Mouse (Mus musculus) left cerebral cortex, postnatal 10 days (tissue): ENCODE data around the gene Hes5. TPM values are rescaled to one million over a fixed set of nuclear protein-coding genes. Genes with fewer than 3 reads are reported as not detected.

Experiments
- DNase-seq, 2 experiments: peaks; one replicate each; pipeline ENCODE4 v3.0.0; 2021 to 2022; ENCODE audit warnings: low spot score in 2 of 2, mixed read lengths in 1 of 2; ENCODE audit errors: extremely low spot score in 1 of 2
- intact Hi-C: fragments of 180-260 bp; cut with DNase I; formaldehyde crosslinking; loops from one replicate; pipeline ENCODE4 v1.15.1; 2025
- total RNA-seq, 2 experiments: library from RNA; stranded (reverse); gene quantifications; 2 replicates each; pipeline ENCODE4 v1.2.3; 2021

Gene Hes5
- total RNA-seq, 2 experiments from 2014 or later: 33.3 to 61.6 TPM

GRCm38 (mm10) chr4:154994876-154995275 is 34.2 kb downstream of the Hes5 start:
- intact Hi-C loops: no loop called here
- DNase-seq: no peak

DNA sequence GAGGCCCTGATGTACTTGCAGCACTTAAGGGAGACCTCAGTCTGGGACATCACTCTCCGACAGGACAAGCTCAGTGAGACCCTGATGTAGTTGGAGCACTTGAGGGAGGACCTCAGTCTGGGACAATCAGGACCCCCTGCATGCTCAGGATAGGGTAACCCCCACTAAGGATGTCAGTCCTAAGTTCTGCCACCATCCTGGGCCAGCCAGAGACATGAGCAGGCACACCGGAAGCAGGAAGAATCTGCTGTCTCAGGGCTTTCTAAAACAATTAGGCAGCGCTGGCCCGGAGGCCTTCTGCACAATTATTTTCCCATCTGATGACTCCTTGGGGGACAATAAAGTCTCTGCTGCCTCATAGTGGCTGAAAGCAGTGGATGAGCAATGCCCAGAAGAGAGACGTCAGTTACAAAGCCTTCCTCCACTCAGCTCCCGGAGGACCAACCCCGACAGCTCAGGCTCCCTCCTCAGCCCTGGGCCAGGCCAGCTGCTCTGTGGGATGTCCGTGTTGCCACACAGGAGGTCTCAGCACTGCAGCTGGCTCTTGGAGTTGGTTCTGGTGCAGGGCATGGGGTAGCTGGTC is 35.9 kb downstream of the Hes5 start:
- DNase-seq: no peak
- intact Hi-C loops: no loop called here

DNA sequence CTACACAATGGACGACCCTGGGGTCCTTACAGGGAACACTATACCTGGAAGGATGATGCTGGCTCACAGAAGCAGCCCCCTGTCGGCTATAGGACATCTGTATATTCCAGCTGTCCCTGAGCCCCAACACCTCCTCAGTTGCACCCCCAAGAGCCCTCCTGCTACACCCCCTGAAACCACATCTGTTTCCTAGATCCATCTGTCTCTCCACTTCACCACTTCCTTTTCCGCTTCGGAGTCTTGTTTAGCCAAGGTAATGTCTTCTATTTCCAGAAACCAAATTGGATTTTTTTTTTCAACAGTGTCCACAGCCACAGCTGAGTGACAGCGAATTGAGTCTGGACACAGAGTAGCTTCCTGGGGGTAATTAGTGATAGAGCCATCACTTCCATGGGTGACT is 38.7 kb downstream of the Hes5 start:
- intact Hi-C loops: no loop called here

DNA sequence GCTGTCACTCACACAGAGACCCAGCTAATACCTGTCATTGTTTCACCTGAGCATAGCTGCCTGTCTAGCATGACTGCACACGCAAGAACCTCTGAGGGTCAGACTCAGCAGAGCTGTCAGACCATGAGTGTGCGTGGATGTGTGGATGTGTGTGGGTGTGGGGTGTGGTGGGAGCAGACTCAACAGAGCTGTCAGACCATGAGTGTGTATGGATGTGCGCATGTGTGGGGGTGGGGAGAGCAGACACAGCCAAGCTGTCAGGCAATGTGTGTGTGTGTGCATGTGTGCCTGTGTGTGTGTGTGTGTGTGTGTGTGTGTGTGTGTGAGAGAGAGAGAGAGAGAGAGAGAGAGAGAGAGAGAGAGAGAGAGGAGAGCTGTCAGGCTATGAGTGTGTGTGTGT is 44.6 kb downstream of the Hes5 start:
- no peak for DNase-seq
- intact Hi-C loops: no loop called here

More for the DNA sequence above, 38.7 kb downstream of the Hes5 start:
- DNase-seq: no peak

GRCm38 (mm10) chr4:155006296-155006695 is 45.6 kb downstream of the Hes5 start:
- no peak for DNase-seq
- intact Hi-C loops: no loop called here

- DNase-seq: no peak
- intact Hi-C loops: no loop called here
Observed at GRCm38 (mm10) chr4:155007641-155008040, 46.9 kb downstream of the Hes5 start.

DNA sequence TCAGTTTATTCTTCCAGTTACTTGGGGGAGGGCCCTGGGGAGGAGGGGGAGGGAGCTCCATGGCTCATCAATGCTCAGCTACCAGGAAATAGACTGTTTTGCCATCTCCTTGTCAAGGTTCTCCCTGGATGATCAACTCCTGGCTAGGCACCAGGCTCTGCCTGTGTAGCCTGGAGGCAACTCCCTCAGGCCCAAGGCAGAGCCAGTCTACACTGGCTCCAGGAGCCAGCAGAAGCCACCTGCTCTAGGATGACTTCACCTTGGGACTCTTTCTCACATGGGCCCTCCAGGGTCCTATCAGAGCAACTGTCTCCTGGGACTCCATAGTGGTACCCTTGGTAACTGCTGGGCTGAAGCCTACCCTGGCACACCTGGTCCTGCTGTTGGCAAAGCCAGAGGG is 47.4 kb downstream of the Hes5 start:
- intact Hi-C loops: no loop called here
- DNase-seq: no peak

- no peak for DNase-seq
- intact Hi-C loops: no loop called here
Observed at GRCm38 (mm10) chr4:155009216-155009615, 48.5 kb downstream of the Hes5 start.

GRCm38 (mm10) chr4:155010870-155011269 is 50.1 kb downstream of the Hes5 start:
- intact Hi-C loops: no loop called here
- peak; percentile 65 for DNase-seq

DNA sequence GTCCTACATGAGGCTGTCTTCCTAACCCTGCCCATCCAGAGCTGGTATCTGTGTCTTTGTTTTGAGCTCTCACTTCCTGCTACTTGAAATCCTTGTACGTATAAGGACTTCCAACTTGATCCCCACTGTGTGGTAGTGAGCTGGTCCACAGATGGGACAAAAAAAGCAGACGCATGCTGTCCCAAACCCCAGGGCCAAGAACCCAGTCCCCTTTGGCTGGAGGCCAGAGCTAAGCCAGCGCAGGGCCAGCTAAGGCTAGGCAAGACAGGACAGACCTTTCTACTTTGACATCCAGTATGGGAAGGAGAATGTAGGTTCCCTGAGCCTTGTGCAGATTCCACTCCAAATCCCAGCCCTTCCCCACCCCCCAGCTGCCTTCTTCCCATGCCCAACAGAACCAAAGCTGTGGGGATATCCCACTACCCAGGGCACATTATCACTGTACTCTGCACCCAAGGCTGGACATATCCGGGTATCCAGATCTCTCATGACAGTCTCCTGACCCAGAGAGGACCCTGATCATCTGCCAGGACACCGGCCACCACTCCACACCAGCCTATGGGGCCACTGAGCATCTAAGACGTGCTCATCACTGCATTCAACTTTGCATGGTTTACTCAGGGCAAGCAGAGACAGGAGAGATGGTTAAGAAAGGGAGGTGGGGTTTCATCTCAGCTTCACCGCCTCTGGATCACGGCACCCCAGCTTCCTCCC is 50.7 kb downstream of the Hes5 start:
- DNase-seq: peak in 1 of 2 experiments; percentile 54
- intact Hi-C loops: no loop called here

Other genes with a start within 250 kb of the Hes5 start
- gene Ttc34, start 123.5 kb upstream of the Hes5 start, total RNA-seq: 1 to 10 TPM; 2.5 to 2.9 TPM
- under 1 TPM; 0.22 to 0.51 TPM for gene Mmel1, start 91.3 kb upstream of the Hes5 start, total RNA-seq
- 10 to 100 TPM; 25.5 to 26.0 TPM for gene Fam213b, start 61.8 kb upstream of the Hes5 start, total RNA-seq
- gene Tnfrsf14, start 32.4 kb upstream of the Hes5 start, total RNA-seq: under 1 TPM; 0.61 to 0.99 TPM
- 10 to 100 TPM; 30.6 to 31.9 TPM for gene Pank4, start 3.2 kb downstream of the Hes5 start, total RNA-seq
- 10 to 100 TPM; 33.3 to 41.2 TPM for gene Plch2, start 95.9 kb downstream of the Hes5 start, total RNA-seq
- 10 to 100 TPM; 18.0 to 19.3 TPM for gene Pex10, start 106.1 kb downstream of the Hes5 start, total RNA-seq
- gene Rer1, start 125.5 kb downstream of the Hes5 start, total RNA-seq: 10 to 100 TPM; 68.8 to 71.0 TPM
- 10 to 100 TPM; 16.0 to 16.3 TPM for gene Morn1, start 125.7 kb downstream of the Hes5 start, total RNA-seq